Comparison of ENCODE assay signal across 24 mouse cellular contexts in the genomic region with DNA sequence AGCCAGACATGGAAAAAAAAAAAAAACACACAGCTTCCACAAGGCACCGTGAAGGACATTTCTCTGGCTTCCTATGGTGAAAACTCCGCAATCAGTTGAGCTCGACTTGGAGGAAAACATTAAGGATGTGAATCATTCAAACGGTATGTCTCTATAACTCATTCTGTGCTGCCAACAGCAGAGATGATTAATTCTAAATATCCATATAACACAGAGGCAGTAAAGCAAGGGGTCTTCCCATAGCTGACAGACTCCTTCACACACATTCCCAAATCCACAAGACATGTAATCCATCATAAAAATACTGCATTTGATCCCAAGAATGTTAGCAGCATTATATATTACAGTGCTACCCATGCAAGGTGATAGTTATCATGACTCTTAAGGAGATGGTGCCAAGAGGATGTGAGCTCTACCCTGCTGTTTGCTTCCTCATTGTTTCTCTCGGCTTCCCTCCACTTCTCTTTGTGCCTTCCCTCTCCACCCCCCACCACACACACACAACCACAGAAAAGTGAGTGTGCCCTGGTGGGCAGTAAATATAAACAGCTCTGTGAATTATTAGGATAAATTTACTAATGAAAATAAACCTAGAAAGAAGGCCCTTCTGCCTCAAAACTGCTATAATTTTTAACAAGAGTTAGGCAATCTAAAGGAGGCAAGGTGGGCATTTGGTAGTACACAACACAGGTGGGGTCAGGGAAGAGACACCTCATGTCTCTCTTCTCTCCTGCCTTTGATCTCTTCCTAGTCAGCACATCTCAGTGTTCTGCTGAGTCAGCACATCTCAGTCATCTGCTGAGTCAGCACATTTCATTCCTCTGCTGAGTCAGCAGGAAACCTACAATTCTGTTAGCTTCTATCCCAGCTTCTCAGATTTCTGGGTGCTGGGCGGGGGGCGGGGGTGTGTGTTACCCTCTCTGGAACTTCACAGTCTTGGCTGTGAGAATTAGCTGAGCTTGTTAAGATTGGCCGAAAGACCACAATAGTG.
DNase-seq lines count a peak whose midpoint lies in the region; ATAC-seq and TF ChIP-seq lines count a peak whose summit lies in the region.
"Had no signal": no experiment of that assay in that cellular context is flagged by ENCODE, and none has a peak within 500 bp of the region (broad histone marks: within the 10 kb centered on the region; RNA-seq: fewer than 3 reads in every experiment).

No protein-coding gene starts in this region.

- 55% methylated on average over 8 of the region's 8 CpGs for WGBS in lung, postnatal 0 days
- WGBS in neural tube, embryonic 14.5 days = 58% methylated on average over 8 of the region's 8 CpGs

- TF ChIP-seq EP300 in lung, postnatal 0 days (IDR thresholded peaks at IDR 0.05) = no peak

- no peak for TF ChIP-seq CTCF in lung, postnatal 0 days (IDR thresholded peaks at IDR 0.05)

- no peak overlapping the region for H3K9ac ChIP-seq in lung, postnatal 0 days (replicated peaks; ENCODE audit: low read depth)
- no peak overlapping the region for H3K9ac ChIP-seq in neural tube, embryonic 14.5 days (replicated peaks; ENCODE audit: low read depth, low read length)
- H3K9ac ChIP-seq: embryonic facial prominence, embryonic 13.5 days; heart, embryonic 12.5 days; kidney, embryonic 15.5 days; limb, embryonic 13.5 days; liver, embryonic 14.5 days had no signal

- peak; percentile 42 for DNase-seq in embryo, embryonic 11 days
- no peak for DNase-seq in embryo, embryonic 10.5 days (ENCODE audit: low spot score)
- DNase-seq in lung, postnatal 0 days (ENCODE audit: low spot score) = peak; percentile 23
- DNase-seq in lung, postnatal 25 days (ENCODE audit: low spot score) = no peak
- DNase-seq in R1 (ENCODE audit: low read depth, low spot score) = peak; percentile 16
- no peak for DNase-seq in right cerebral cortex, adult 18-20 months
- DNase-seq: cerebellum, adult 2 months; gastrocnemius, postnatal 25 days; heart, postnatal 14 days; kidney, postnatal 4 days; layer of hippocampus, adult 9-11 months; lung, postnatal 14 days; midbrain, embryonic 14.5 days had no signal

- no peak for ATAC-seq in lung, postnatal 0 days
- no peak for ATAC-seq in neural tube, embryonic 14.5 days (ENCODE audit: low read depth)
- ATAC-seq in CD4-positive, CD25-positive, alpha-beta regulatory T cell, adult 4 months = no peak
- ATAC-seq: forebrain, embryonic 16.5 days; hindbrain, embryonic 16.5 days; intestine, postnatal 0 days had no signal

- no peaks in the 10 kb centered on the region for H3K9me3 ChIP-seq in lung, postnatal 0 days (ENCODE audit: low read length)
- no peaks in the 10 kb centered on the region for H3K9me3 ChIP-seq in neural tube, embryonic 14.5 days (ENCODE audit: control insufficient read depth, low read length)
- H3K9me3 ChIP-seq: embryonic facial prominence, embryonic 13.5 days; heart, embryonic 12.5 days; kidney, embryonic 15.5 days; limb, embryonic 13.5 days; megakaryocyte, embryonic 14.5 days had no signal

- H3K36me3 ChIP-seq in lung, postnatal 0 days (ENCODE audit: insufficient read depth, low read length) = no peaks in the 10 kb centered on the region
- no peaks in the 10 kb centered on the region for H3K36me3 ChIP-seq in neural tube, embryonic 14.5 days (ENCODE audit: control insufficient read depth, insufficient read depth, low read length)
- H3K36me3 ChIP-seq: embryonic facial prominence, embryonic 13.5 days; heart, embryonic 12.5 days; kidney, embryonic 15.5 days; limb, embryonic 13.5 days had no signal

- H3K4me3 ChIP-seq in lung, postnatal 0 days (ENCODE audit: low read depth, low read length) = no peak overlapping the region
- no peak overlapping the region for H3K4me3 ChIP-seq in neural tube, embryonic 14.5 days (ENCODE audit: low read depth, low read length)
- H3K4me3 ChIP-seq: embryonic facial prominence, embryonic 13.5 days; heart, embryonic 12.5 days; kidney, embryonic 15.5 days; limb, embryonic 13.5 days; megakaryocyte, embryonic 14.5 days had no signal

- H3K27ac ChIP-seq in lung, postnatal 0 days (ENCODE audit: low read length) = no peak overlapping the region
- 0 out of 2 replicates have a peak overlapping the region, but pooled peaks have one; percentile 22 for H3K27ac ChIP-seq in neural tube, embryonic 14.5 days (ENCODE audit: low read depth, low read length)
- H3K27ac ChIP-seq: embryonic facial prominence, embryonic 13.5 days; kidney, embryonic 15.5 days; limb, embryonic 13.5 days; liver, embryonic 14.5 days had no signal

- H3K4me1 ChIP-seq in lung, postnatal 0 days (ENCODE audit: insufficient read depth, low read depth, low read length) = no peaks in the 10 kb centered on the region
- H3K4me1 ChIP-seq in neural tube, embryonic 14.5 days (ENCODE audit: control insufficient read depth, insufficient read depth, low read length) = peaks cover 41% of the 10 kb centered on the region

- H3K27me3 ChIP-seq in lung, postnatal 0 days (replicated peaks; ENCODE audit: insufficient read depth, low read length) = no peaks in the 10 kb centered on the region
- H3K27me3 ChIP-seq in neural tube, embryonic 14.5 days (ENCODE audit: control insufficient read depth, insufficient read depth, low read length) = no peaks in the 10 kb centered on the region
- H3K27me3 ChIP-seq: embryonic facial prominence, embryonic 13.5 days; heart, embryonic 12.5 days; kidney, embryonic 15.5 days; limb, embryonic 13.5 days had no signal

- H3K4me2 ChIP-seq in lung, postnatal 0 days (replicated peaks; ENCODE audit: low read depth, low read length) = no peak overlapping the region
- H3K4me2 ChIP-seq in neural tube, embryonic 14.5 days (ENCODE audit: low read depth, low read length) = no peak overlapping the region
- H3K4me2 ChIP-seq: embryonic facial prominence, embryonic 13.5 days; heart, embryonic 12.5 days; kidney, embryonic 15.5 days; limb, embryonic 13.5 days had no signal

Comparison
In these comparisons a context has a peak if more than half of its experiments do, and no peak if none do; other contexts are left out.
1. DNase-seq: peak in embryo, embryonic 11 days (single experiment), lung, postnatal 0 days (single experiment) and R1 (single experiment); none in embryo, embryonic 10.5 days (single experiment), lung, postnatal 25 days (single experiment) and right cerebral cortex, adult 18-20 months (single experiment).